In the genomic region with DNA sequence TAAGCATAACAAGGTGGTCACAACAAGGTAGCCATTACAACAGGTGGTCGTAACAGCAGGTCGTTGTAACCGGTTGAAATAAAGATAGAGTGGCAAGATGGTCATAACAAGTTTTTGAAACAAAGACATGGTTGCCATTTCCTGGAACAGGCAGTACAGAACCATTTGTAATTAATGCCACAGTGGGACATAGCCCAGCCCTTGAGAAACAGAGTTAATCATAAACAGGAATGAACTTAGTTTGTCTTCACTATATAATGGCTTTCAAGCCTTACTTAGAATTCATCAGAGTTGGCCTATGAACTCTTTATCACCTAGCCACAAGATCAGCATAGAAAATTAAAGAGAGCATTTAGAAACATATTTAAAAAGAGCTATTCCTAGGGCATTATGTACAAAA, we compare ENCODE assay signal across 23 mouse cellular contexts. TPM values are rescaled to one million over a fixed set of nuclear protein-coding genes. Genes with fewer than 3 reads are reported as not detected.
A peak's percentile ranks its signal among the peaks of the same experiment; 100 is the strongest.
DNase-seq lines count a peak whose midpoint lies in the region; ATAC-seq lines count a peak whose summit lies in the region.
"Had no signal": no experiment of that assay in that cellular context is flagged by ENCODE, and none has a peak within 500 bp of the region (broad histone marks: within the 10 kb centered on the region; RNA-seq: fewer than 3 reads in every experiment).

No protein-coding gene starts in this region.

- H3K9me3 ChIP-seq in kidney, embryonic 15.5 days (replicated peaks), result no peaks in the 10 kb centered on the region
- H3K9me3 ChIP-seq in intestine, embryonic 16.5 days (ENCODE audit: control insufficient read depth, low read length), result no peaks in the 10 kb centered on the region; the same call in 1 of the 2 replicates
- H3K9me3 ChIP-seq: embryonic facial prominence, embryonic 15.5 days; forebrain, embryonic 10.5 days; heart, embryonic 15.5 days had no signal

- H3K27me3 ChIP-seq in kidney, embryonic 15.5 days, result no peaks in the 10 kb centered on the region
- no peaks in the 10 kb centered on the region for H3K27me3 ChIP-seq in intestine, embryonic 16.5 days (replicated peaks; ENCODE audit: control insufficient read depth, insufficient read depth, low read length)
- H3K27me3 ChIP-seq: embryonic facial prominence, embryonic 15.5 days; heart, embryonic 15.5 days; hindbrain, embryonic 13.5 days had no signal

- no peaks in the 10 kb centered on the region for H3K4me1 ChIP-seq in kidney, embryonic 15.5 days
- H3K4me1 ChIP-seq in intestine, embryonic 16.5 days (ENCODE audit: control insufficient read depth, insufficient read depth, low read length), result peaks cover 3% of the 10 kb centered on the region; the same call in 1 of the 2 replicates
- H3K4me1 ChIP-seq: forebrain, embryonic 10.5 days; hindbrain, embryonic 13.5 days had no signal

- no peak for DNase-seq in kidney, postnatal 10 days
- peak; percentile 3 for DNase-seq in kidney, postnatal 14 days
- peak; percentile 12 for DNase-seq in yolk sac, embryonic 10.5 days (ENCODE audit: low spot score)
- no peak for DNase-seq in gastrocnemius, postnatal 36 days
- DNase-seq in heart, adult 18-20 months, result no peak
- DNase-seq: adrenal gland, adult 2 months; adrenal gland, postnatal 36 days; cerebellum, adult 8-10 months; cerebellum, postnatal 14 days; embryo, embryonic 11 days; gastrocnemius, adult 2 months; gastrocnemius, postnatal 25 days; heart, adult 11 months; heart, postnatal 14 days had no signal

- no peak overlapping the region for H3K4me2 ChIP-seq in kidney, embryonic 15.5 days
- no peak overlapping the region for H3K4me2 ChIP-seq in intestine, embryonic 16.5 days (ENCODE audit: low read depth, low read length)
- H3K4me2 ChIP-seq: embryonic facial prominence, embryonic 15.5 days; heart, embryonic 11.5 days; heart, embryonic 15.5 days; hindbrain, embryonic 13.5 days had no signal

- intact Hi-C loops in gastrocnemius, postnatal 36 days (cut with DNase I), result no loop called here

- no peak overlapping the region for H3K27ac ChIP-seq in kidney, embryonic 15.5 days
- H3K27ac ChIP-seq in intestine, embryonic 16.5 days (ENCODE audit: low read length), result peak overlapping the region; percentile 77
- H3K27ac ChIP-seq: embryonic facial prominence, embryonic 15.5 days; forebrain, embryonic 10.5 days; gastrocnemius, adult 2 months; heart, embryonic 15.5 days; hindbrain, embryonic 13.5 days had no signal

- 60% methylated on average over 3 of the region's 3 CpGs for WGBS in kidney, embryonic 15.5 days
- WGBS in intestine, embryonic 16.5 days, result 71% methylated on average over 3 of the region's 3 CpGs

- no peak overlapping the region for H3K9ac ChIP-seq in kidney, embryonic 15.5 days
- no peak overlapping the region for H3K9ac ChIP-seq in intestine, embryonic 16.5 days (ENCODE audit: low read depth, low read length)
- H3K9ac ChIP-seq: embryonic facial prominence, embryonic 15.5 days; heart, embryonic 15.5 days; hindbrain, embryonic 13.5 days had no signal

- no peaks in the 10 kb centered on the region for H3K36me3 ChIP-seq in kidney, embryonic 15.5 days
- no peaks in the 10 kb centered on the region for H3K36me3 ChIP-seq in intestine, embryonic 16.5 days (ENCODE audit: control insufficient read depth, insufficient read depth, low read length)
- H3K36me3 ChIP-seq: embryonic facial prominence, embryonic 15.5 days; forebrain, embryonic 10.5 days; heart, embryonic 15.5 days; hindbrain, embryonic 13.5 days had no signal

- no peak overlapping the region for H3K4me3 ChIP-seq in kidney, embryonic 15.5 days (replicated peaks)
- H3K4me3 ChIP-seq in intestine, embryonic 16.5 days (ENCODE audit: low read length), result no peak overlapping the region
- H3K4me3 ChIP-seq: embryonic facial prominence, embryonic 15.5 days; erythroblast, embryonic 14.5 days; forebrain, embryonic 10.5 days; gastrocnemius, adult 2 months; heart, embryonic 15.5 days; hindbrain, embryonic 13.5 days had no signal

- 0 out of 2 replicates have a peak, but pooled peaks have one; percentile 29 for ATAC-seq in kidney, embryonic 15.5 days (replicated peaks; ENCODE audit: low FRiP score)
- peak; percentile 92 for ATAC-seq in intestine, embryonic 16.5 days
- ATAC-seq: forebrain, embryonic 14.5 days had no signal

RNA-seq across cellular contexts. Expression of gene Jak2, which starts 53.0 kb away (rescaled TPM):
- polyA plus RNA-seq in kidney, embryonic 15.5 days (2015; fragmentation: Nextera tagmentation; extraction: Ambion mirVana), result 8.1 and 8.8 TPM in 2 replicates
- 3.0 and 3.7 TPM in 2 replicates for polyA plus RNA-seq in intestine, embryonic 16.5 days (2015; fragmentation: Nextera tagmentation; extraction: Ambion mirVana)
- 10 to 100 TPM; 29.5 to 30.6 TPM for total RNA-seq in gastrocnemius, postnatal 36 days (2021)
- 10 to 100 TPM; 16.2 to 20.1 TPM for total RNA-seq in heart, adult 18-20 months (2021)

Comparison
In these comparisons a context has a peak if more than half of its experiments do, and no peak if none do; other contexts are left out.
1. DNase-seq: peak in kidney, postnatal 14 days (single experiment) and yolk sac, embryonic 10.5 days (single experiment); none in kidney, postnatal 10 days (single experiment), gastrocnemius, postnatal 36 days (0 of 2) and heart, adult 18-20 months (0 of 2).